Mouse (Mus musculus): ENCODE measurements around the gene March4. TPM values are rescaled to one million over a fixed set of nuclear protein-coding genes. Genes with fewer than 3 reads are reported as not detected.

The March4 gene
- polyA plus RNA-seq, 1 experiment = 0.33 TPM

GRCm38 (mm10) chr1:72577481-72577922, 40.8 kb upstream of the March4 start:
- Histone ChIP-seq H3K36me3 (ENCODE audit: control insufficient read depth, insufficient read depth, low read length) (no peaks in the 10 kb centered on the region), H3K27ac (ENCODE audit: control insufficient read depth, insufficient read depth, low read depth, low read length) (no peak overlapping the region), H3K4me1 (ENCODE audit: control insufficient read depth, insufficient read depth, low read length) (peaks cover 10% of the 10 kb centered on the region), H3K4me3 (ENCODE audit: control insufficient read depth, low read depth, low read length) (peak overlapping the region; percentile 69), H3K27me3 (ENCODE audit: control insufficient read depth, insufficient read depth, low read length) (no peaks in the 10 kb centered on the region)
- no peak for TF ChIP-seq CTCF (IDR thresholded peaks at IDR 0.05; ENCODE audit: control insufficient read depth, insufficient read depth, insufficient replicate concordance, low read depth, low read length)
- TF ChIP-seq POLR2A (IDR thresholded peaks at IDR 0.05; ENCODE audit: control insufficient read depth, low read depth, low read length) = no peak

- Histone ChIP-seq H3K4me1 (ENCODE audit: control insufficient read depth, insufficient read depth, low read length) (peaks cover 10% of the 10 kb centered on the region), H3K27ac (ENCODE audit: control insufficient read depth, insufficient read depth, low read depth, low read length) (no peak overlapping the region), H3K4me3 (ENCODE audit: control insufficient read depth, low read depth, low read length) (no peak overlapping the region), H3K27me3 (ENCODE audit: control insufficient read depth, insufficient read depth, low read length) (no peaks in the 10 kb centered on the region), H3K36me3 (ENCODE audit: control insufficient read depth, insufficient read depth, low read length) (no peaks in the 10 kb centered on the region)
- TF ChIP-seq POLR2A (IDR thresholded peaks at IDR 0.05; ENCODE audit: control insufficient read depth, low read depth, low read length) = no peak
- no peak for TF ChIP-seq CTCF (IDR thresholded peaks at IDR 0.05; ENCODE audit: control insufficient read depth, insufficient read depth, insufficient replicate concordance, low read depth, low read length)
Observed at GRCm38 (mm10) chr1:72575121-72575520, 38.4 kb upstream of the March4 start.

GRCm38 (mm10) chr1:72574608-72575007, 37.9 kb upstream of the March4 start:
- H3K27ac ChIP-seq (ENCODE audit: control insufficient read depth, insufficient read depth, low read depth, low read length) = no peak overlapping the region
- H3K27me3 ChIP-seq (ENCODE audit: control insufficient read depth, insufficient read depth, low read length) = no peaks in the 10 kb centered on the region
- no peak overlapping the region for H3K4me3 ChIP-seq (ENCODE audit: control insufficient read depth, low read depth, low read length)
- TF ChIP-seq POLR2A (IDR thresholded peaks at IDR 0.05; ENCODE audit: control insufficient read depth, low read depth, low read length) (no peak), CTCF (IDR thresholded peaks at IDR 0.05; ENCODE audit: control insufficient read depth, insufficient read depth, insufficient replicate concordance, low read depth, low read length) (no peak)
- peaks cover 10% of the 10 kb centered on the region for H3K4me1 ChIP-seq (ENCODE audit: control insufficient read depth, insufficient read depth, low read length)
- H3K36me3 ChIP-seq (ENCODE audit: control insufficient read depth, insufficient read depth, low read length) = no peaks in the 10 kb centered on the region

- no peak overlapping the region for H3K27ac ChIP-seq (ENCODE audit: control insufficient read depth, insufficient read depth, low read depth, low read length)
- H3K4me1 ChIP-seq (ENCODE audit: control insufficient read depth, insufficient read depth, low read length) = peaks cover 10% of the 10 kb centered on the region
- no peaks in the 10 kb centered on the region for H3K27me3 ChIP-seq (ENCODE audit: control insufficient read depth, insufficient read depth, low read length)
- TF ChIP-seq POLR2A (IDR thresholded peaks at IDR 0.05; ENCODE audit: control insufficient read depth, low read depth, low read length) (no peak), CTCF (IDR thresholded peaks at IDR 0.05; ENCODE audit: control insufficient read depth, insufficient read depth, insufficient replicate concordance, low read depth, low read length) (no peak)
- H3K4me3 ChIP-seq (ENCODE audit: control insufficient read depth, low read depth, low read length) = no peak overlapping the region
- H3K36me3 ChIP-seq (ENCODE audit: control insufficient read depth, insufficient read depth, low read length) = no peaks in the 10 kb centered on the region
Observed at GRCm38 (mm10) chr1:72574047-72574446, 37.3 kb upstream of the March4 start.

GRCm38 (mm10) chr1:72568725-72569124, 32.0 kb upstream of the March4 start:
- H3K4me3 ChIP-seq (ENCODE audit: control insufficient read depth, low read depth, low read length) = no peak overlapping the region
- TF ChIP-seq POLR2A (IDR thresholded peaks at IDR 0.05; ENCODE audit: control insufficient read depth, low read depth, low read length) = no peak
- no peak for TF ChIP-seq CTCF (IDR thresholded peaks at IDR 0.05; ENCODE audit: control insufficient read depth, insufficient read depth, insufficient replicate concordance, low read depth, low read length)
- H3K4me1 ChIP-seq (ENCODE audit: control insufficient read depth, insufficient read depth, low read length) = no peaks in the 10 kb centered on the region

GRCm38 (mm10) chr1:72567056-72567455, 30.3 kb upstream of the March4 start:
- Histone ChIP-seq H3K36me3 (ENCODE audit: control insufficient read depth, insufficient read depth, low read length) (no peaks in the 10 kb centered on the region), H3K27me3 (ENCODE audit: control insufficient read depth, insufficient read depth, low read length) (no peaks in the 10 kb centered on the region), H3K27ac (ENCODE audit: control insufficient read depth, insufficient read depth, low read depth, low read length) (no peak overlapping the region), H3K4me3 (ENCODE audit: control insufficient read depth, low read depth, low read length) (no peak overlapping the region), H3K4me1 (ENCODE audit: control insufficient read depth, insufficient read depth, low read length) (no peaks in the 10 kb centered on the region)
- TF ChIP-seq CTCF (IDR thresholded peaks at IDR 0.05; ENCODE audit: control insufficient read depth, insufficient read depth, insufficient replicate concordance, low read depth, low read length) (no peak), POLR2A (IDR thresholded peaks at IDR 0.05; ENCODE audit: control insufficient read depth, low read depth, low read length) (no peak)

More at GRCm38 (mm10) chr1:72568725-72569124, 32.0 kb upstream of the March4 start:
- Histone ChIP-seq H3K27ac (ENCODE audit: control insufficient read depth, insufficient read depth, low read depth, low read length) (no peak overlapping the region), H3K27me3 (ENCODE audit: control insufficient read depth, insufficient read depth, low read length) (no peaks in the 10 kb centered on the region), H3K36me3 (ENCODE audit: control insufficient read depth, insufficient read depth, low read length) (no peaks in the 10 kb centered on the region)

GRCm38 (mm10) chr1:72564334-72564962, 27.7 kb upstream of the March4 start:
- Histone ChIP-seq H3K27ac (ENCODE audit: control insufficient read depth, insufficient read depth, low read depth, low read length) (no peak overlapping the region), H3K27me3 (ENCODE audit: control insufficient read depth, insufficient read depth, low read length) (no peaks in the 10 kb centered on the region), H3K4me1 (ENCODE audit: control insufficient read depth, insufficient read depth, low read length) (no peaks in the 10 kb centered on the region), H3K4me3 (ENCODE audit: control insufficient read depth, low read depth, low read length) (no peak overlapping the region), H3K36me3 (ENCODE audit: control insufficient read depth, insufficient read depth, low read length) (no peaks in the 10 kb centered on the region)
- TF ChIP-seq CTCF (IDR thresholded peaks at IDR 0.05; ENCODE audit: control insufficient read depth, insufficient read depth, insufficient replicate concordance, low read depth, low read length) = no peak
- TF ChIP-seq POLR2A (IDR thresholded peaks at IDR 0.05; ENCODE audit: control insufficient read depth, low read depth, low read length) = no peak

All from testis, adult 2 months (tissue).